Mouse (Mus musculus) neural tube, postnatal 0 days (tissue): ENCODE results near the gene Sac3d1. TPM values are rescaled to one million over a fixed set of nuclear protein-coding genes. Genes with fewer than 3 reads are reported as not detected.

Experiments used
- polyA plus RNA-seq: library from polyadenylated mRNA; unstranded; fragments of >200 nt; fragmentation: Nextera tagmentation; extraction: Ambion mirVana; gene quantifications from 2 replicates; pipeline ENCODE4 v1.2.1, GENCODE M21; 2015

Sac3d1 gene
- 53.9 and 58.0 TPM in 2 replicates for polyA plus RNA-seq

DNA sequence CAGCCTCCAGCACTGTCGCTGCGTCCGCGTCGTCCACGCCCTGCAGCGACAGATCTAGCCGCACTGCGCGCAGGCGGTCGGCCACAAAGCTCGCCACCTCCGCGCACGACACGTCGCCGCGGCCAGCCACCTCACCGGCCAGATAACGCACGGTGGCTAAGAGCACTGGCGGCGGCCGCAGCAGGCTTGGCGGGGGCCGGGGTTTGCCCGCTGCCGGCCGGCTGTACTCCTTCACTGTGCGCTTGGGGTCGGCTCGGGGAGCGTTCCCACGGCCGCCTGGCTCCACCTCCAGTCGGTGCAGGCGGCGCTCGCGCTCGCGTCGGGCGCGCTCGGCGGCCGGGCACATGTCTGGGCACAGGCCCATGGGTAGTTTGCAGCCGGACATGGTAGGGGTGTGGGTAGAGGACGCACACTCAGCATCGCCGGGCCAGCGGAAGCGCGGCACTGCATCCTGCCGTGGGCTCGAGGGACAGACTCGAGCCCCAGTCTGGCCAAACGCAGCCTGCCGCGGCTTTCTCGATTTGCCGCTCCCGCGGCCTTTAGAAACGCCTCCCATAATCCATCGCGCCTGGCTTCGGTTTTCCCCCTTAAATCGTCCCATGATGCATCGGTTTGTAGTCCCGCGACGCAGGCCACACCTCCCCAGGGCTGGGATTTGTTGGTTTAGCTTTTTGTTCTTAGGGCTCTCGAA lies at the start of gene Sac3d1:
Gene Sac3d1, minus strand, starts transcription at position 665 of the 691 bp plus-strand sequence.

DNA sequence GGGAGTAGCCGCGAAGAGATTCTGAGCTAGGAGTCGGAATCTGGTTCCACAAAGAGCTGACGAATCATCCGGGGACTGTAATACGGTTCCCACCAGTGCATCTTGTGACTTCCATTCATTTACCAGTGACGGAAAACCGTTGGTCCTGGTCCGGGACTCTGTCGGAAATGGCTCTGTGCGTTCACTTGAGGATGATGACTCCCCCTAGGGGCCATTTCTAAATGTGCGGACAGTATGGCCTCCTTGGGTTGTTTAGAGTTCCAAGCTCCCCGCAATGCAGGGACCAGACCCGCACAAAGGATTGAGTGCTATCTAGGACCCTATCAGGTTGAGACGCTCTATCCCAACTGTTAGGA lies 22.9 kb upstream of the Sac3d1 start, which contains the start of gene Arl2:
Gene Arl2, minus strand, starts transcription at position 155 of the 356 bp plus-strand sequence.

DNA sequence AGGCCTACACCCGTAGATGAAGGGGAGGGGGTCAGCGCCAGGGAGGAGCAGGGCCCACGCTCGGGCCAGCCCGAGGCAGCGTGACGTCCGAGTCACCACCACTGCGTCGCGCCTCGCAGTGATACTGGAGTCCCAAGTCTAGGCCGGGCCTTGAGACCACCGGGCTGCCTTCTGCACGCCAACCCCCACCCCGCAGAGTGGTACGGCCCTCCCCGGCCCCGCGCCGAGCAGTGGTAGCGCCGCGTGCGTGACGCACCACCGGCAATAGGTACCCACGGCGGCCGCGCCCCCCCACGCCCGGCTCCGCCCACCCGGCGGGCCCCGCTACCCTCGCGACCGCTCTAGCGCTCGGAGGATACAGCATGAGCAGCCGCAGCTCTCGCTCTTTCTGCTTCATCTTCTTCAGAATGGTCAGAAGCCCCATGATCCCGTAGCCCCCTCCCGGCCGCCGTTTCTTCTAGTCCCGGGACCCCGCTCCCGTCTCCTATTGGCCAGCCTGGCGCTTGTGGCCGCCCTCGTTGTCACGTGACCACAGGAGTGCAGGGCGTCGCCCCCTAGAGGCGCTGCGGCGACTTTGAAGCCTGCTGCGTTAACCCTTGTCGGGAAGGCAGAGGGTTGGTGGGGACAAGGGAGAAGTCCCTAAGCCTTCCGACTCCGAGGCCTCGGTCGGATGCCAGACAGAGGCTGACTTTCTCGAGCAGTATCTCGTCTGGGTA lies 22.4 kb upstream of the Sac3d1 start, which contains the start of gene Batf2:
Gene Batf2, plus strand, starts transcription at position 306 of the 716 bp plus-strand sequence.

DNA sequence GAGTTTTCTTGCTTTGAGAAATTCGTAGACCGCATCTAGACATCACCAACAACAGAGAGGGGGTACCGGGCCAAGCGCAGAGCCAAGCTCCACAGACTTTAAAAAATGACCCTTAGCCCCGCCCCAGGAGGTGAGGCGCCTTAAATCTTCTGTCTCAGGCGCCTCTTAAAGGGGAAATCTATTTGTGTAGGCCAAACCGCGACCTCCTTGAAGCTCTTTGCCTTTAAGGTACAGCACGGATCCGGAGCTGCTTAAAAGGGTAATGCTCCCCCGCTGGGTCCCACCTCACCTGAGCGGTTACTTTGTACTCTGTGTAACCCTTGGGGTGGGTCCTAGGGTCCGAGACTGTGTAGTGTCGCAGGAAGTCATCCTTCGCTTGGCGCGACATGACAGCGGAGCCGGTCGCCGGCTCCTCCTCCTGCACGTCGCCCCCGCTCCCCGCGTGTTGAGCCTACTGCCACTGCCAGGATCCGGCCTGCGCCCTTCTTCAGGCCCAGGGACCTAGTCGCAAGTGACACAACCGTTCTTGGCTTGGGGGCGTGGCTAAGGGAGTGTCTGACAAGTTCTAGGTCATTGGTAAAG lies 9.4 kb upstream of the Sac3d1 start, which contains the start of gene Snx15:
Gene Snx15, minus strand, starts transcription at position 545 of the 582 bp plus-strand sequence.

DNA sequence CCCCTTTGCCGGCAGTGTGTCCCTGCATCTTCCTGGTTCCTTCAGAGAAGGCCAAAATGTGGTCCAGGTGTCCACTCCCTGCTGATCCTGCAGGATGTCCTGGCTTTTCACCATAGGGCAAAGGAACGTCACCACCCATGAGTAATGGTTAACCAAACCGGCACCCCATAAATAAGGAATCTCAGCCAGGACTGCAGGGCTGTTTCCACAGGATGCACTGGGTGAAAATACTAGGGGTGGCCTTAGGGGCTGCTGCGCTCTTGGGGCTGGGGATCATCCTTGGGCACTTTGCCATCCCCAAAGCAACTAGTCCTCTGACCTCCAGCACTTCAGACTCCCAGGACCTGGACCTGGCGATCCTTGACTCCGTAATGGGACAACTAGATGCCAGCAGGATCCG lies 12.9 kb downstream of the Sac3d1 start, which contains the start of gene Naaladl1:
Gene Naaladl1, plus strand, starts transcription at position 197 of the 400 bp plus-strand sequence.

DNA sequence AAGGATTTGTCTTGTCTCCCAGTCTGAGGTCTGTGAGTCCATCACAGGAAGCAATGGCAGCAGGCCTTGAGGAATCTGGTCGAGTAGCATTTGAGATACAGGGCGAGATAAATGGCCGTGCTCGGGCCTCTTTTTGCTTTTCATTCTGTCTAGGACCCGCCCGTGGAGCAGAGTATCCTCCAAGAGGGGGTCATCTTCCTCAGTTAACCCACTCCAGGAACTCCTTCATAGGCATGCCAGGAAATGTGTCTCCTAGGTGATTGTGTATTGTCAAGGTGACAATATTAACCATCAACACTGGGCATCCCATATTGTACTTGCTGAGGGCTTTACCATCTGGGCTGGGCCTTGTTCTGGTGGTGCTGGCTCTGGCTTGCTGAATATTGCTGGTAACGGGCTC lies 24.3 kb downstream of the Sac3d1 start, which contains the start of gene AC131692.1:
Gene AC131692.1, plus strand, starts transcription at position 301 of the 400 bp plus-strand sequence.

DNA sequence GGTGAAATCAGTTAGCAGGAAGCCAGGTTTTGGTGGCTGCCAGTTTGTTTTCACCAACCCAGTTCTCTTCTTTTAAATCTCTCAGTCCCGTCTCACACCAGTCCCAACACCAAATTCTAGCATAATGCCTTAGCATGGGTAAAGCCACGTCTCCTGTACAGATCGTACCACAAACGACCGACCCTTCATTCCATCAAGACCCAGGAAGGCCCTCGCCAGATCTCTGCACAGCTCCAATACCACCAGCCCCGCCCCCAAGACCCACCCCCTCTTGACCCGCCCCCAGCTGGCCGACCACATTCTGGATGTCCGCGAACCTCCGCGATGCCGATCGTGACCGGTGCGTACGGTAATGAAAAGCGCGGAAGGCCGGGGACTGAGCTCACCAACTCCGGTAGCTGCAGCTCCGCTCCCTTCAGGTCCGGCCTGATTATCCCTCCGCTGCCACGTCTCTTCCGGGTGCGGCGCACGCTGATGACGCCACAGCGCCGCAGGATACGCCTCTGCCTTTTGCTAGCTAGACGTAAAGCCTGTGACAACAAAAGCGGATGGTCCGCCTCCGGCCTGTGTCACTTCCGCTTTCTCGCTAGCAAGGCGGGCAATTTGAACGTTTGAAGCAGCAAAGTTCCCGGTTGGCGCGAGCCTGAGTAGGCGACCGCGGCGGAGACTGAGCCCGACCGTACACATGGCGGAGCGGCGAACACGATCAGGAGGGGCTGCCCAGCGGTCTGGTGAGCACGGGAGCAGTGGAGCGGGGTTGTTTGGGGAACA lies 33.8 kb downstream of the Sac3d1 start, which contains the start of the genes Zfpl1 and Cdca5:
Gene Zfpl1, minus strand, starts transcription at position 479 of the 771 bp plus-strand sequence.
Gene Cdca5, plus strand, starts transcription at position 506 of the 771 bp plus-strand sequence.

DNA sequence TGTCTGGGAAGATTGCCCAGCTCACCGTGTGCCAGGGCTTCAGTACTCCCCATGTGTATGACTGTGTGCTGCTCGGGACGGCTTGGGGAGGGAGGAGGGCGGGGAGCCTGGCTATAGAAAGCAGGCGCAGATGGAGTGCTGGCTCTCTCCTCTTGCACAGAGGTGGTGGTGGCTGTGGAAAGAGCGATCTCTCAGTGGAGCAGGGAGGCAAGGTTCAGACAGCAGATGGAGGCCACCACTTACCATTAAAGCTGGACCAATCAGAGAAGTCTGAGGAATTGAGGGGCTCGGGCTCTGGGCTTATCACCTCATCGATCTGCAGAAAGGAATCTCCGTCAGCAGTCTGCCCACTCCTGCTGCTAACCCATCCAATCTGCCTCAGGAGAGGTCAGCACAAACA lies 36.3 kb downstream of the Sac3d1 start, which contains the start of gene Gm28374:
Gene Gm28374, minus strand, starts transcription at position 101 of the 400 bp plus-strand sequence.

DNA sequence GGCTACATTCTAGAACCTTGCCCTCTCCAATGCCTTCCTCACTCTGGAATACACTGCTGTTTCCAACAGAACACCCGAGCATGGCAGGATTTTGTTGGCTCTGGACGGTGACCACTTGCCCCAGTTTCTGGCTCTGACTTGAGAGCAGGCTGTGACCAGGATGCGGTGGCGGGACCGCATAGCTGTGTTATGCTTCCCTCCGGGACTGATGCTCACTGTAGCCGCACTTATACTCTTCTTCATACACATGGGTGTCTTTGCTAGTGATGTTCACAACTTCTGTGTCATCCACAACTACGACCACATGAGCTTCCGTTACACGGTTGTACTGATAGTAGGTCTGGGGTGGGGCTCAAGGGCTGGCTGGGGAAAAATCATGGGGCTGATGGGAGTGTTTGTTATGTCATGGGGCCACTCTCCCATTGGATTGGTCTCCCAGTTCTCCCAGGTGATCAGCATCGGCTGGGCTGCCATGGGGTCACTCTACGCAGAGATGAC lies 38.4 kb downstream of the Sac3d1 start, which contains the start of gene Tmem262:
Gene Tmem262, plus strand, starts transcription at position 51 of the 498 bp plus-strand sequence.

DNA sequence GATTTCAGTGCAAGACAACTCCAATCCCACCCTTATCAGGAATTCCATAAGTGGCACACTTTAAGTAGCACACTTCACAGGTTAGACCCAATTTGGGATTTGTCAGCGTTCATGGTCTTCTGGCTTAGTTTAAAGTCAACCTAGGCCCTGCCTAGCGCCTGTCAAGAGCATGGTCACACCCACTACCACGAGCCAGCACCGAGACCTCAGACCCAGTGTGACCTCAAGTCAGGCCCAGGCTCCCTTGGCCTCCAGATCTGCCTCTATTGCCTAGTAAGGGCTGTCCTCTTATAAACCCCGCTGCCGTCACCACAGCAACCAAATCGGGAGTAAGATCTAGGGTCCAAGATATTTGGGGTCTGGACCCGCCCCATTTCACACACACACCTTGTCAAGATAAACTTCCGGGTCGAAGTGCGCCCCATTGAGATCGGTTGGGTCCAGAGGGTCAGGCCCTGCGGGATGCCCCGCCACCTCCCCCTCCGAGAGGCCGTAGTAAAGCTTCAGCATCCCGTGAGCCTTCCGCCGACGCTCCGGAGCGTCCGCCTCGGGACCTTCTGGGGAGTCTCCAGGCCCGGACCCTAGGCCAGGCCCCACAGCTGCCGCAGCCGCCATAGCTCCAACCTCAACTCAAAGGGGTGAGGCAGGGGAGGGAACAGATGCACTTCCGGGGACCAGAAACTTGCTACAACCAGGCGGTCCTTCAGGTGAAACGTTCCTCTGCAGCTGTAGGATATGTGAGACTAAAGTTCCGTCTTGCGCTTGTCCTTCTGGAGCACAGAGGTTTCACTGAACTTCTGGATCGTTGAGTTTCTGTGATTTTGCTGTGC lies 41.7 kb downstream of the Sac3d1 start, which contains the start of gene Vps51:
Gene Vps51, minus strand, starts transcription at position 668 of the 830 bp plus-strand sequence.

DNA sequence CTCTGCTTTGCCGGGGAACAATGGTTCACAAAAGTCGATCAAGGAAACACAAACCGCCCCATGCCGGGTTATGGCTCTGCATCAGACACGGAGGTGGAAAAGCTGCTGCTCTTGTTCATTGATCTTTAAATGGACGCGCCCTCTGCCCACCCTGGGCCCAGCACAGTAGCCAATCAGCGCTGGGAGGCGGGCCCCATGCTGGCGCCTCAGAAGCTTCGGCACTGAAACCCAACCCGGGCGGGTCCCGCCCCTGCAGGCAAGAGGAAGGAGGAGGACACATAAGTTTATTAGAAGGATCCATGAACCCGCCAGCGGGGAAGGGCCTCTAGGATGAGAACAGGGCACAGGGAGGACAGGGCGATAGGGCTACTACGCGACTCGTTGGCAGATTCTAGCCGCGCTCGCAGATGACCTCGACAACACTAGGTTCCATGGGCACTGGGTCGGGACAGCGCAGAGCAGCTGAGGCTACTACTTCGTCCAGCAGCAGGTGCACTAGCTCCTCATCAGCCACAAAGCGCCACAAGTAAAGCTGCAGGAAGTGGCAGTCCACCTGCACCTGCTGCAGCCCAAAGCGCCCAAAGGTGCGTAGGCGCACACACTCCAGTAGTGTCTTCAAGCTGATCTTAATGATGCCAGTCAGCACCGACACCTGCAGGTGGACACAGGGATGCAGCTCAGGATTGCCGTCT lies 50.6 kb downstream of the Sac3d1 start, which contains the start of gene Tm7sf2:
Gene Tm7sf2, minus strand, starts transcription at position 650 of the 692 bp plus-strand sequence.

Other genes with a start within 250 kb of the Sac3d1 start
- gene Frmd8, start 243.4 kb downstream of the Sac3d1 start, polyA plus RNA-seq, result 12.2 and 12.5 TPM in 2 replicates
- gene Slc25a45, start 240.8 kb downstream of the Sac3d1 start, polyA plus RNA-seq, result 2.9 TPM in 2 replicates
- gene Tigd3, start 224.5 kb downstream of the Sac3d1 start, polyA plus RNA-seq, result 6.3 and 8.0 TPM in 2 replicates
- 49.1 and 55.8 TPM in 2 replicates for gene Dpf2, start 205.6 kb downstream of the Sac3d1 start, polyA plus RNA-seq
- gene Cdc42ep2, start 193.8 kb downstream of the Sac3d1 start, polyA plus RNA-seq, result 18.7 and 21.8 TPM in 2 replicates
- 15.5 and 17.6 TPM in 2 replicates for gene Pola2, start 154.4 kb downstream of the Sac3d1 start, polyA plus RNA-seq
- not detected in 2 replicates for gene Slc22a20, start 132.5 kb downstream of the Sac3d1 start, polyA plus RNA-seq
- gene Capn1, start 102.8 kb downstream of the Sac3d1 start, polyA plus RNA-seq, result 5.2 and 5.8 TPM in 2 replicates
- gene Syvn1, start 72.1 kb downstream of the Sac3d1 start, polyA plus RNA-seq, result 28.0 and 31.6 TPM in 2 replicates
- 51.3 and 60.2 TPM in 2 replicates for gene Mrpl49, start 60.9 kb downstream of the Sac3d1 start, polyA plus RNA-seq
- 603 and 680 TPM in 2 replicates for gene Fau, start 60.8 kb downstream of the Sac3d1 start, polyA plus RNA-seq
- 44.4 and 45.4 TPM in 2 replicates for gene Znhit2, start 57.5 kb downstream of the Sac3d1 start, polyA plus RNA-seq
- gene Tm7sf2, start 50.3 kb downstream of the Sac3d1 start, polyA plus RNA-seq, result 53.5 and 57.5 TPM in 2 replicates
- gene Vps51, start 41.4 kb downstream of the Sac3d1 start, polyA plus RNA-seq, result 76.7 and 77.3 TPM in 2 replicates
- not detected in 2 replicates for gene Tmem262, start 38.6 kb downstream of the Sac3d1 start, polyA plus RNA-seq
- 0.75 TPM in 1 of 2 replicates, not detected in the other for gene Gm28374, start 36.4 kb downstream of the Sac3d1 start, polyA plus RNA-seq
- gene Zfpl1, start 33.7 kb downstream of the Sac3d1 start, polyA plus RNA-seq, result 75.3 and 75.4 TPM in 2 replicates
- 2.8 and 3.1 TPM in 2 replicates for gene Cdca5, start 33.7 kb downstream of the Sac3d1 start, polyA plus RNA-seq
- not detected in 2 replicates for gene AC131692.1, start 24.2 kb downstream of the Sac3d1 start, polyA plus RNA-seq
- 0.27 TPM in 2 replicates for gene Naaladl1, start 12.9 kb downstream of the Sac3d1 start, polyA plus RNA-seq
- 51.8 and 61.0 TPM in 2 replicates for gene Snx15, start 9.7 kb upstream of the Sac3d1 start, polyA plus RNA-seq
- 0.18 TPM in 1 of 2 replicates, not detected in the other for gene Batf2, start 22.3 kb upstream of the Sac3d1 start, polyA plus RNA-seq
- 163 TPM in 2 replicates for gene Arl2, start 22.9 kb upstream of the Sac3d1 start, polyA plus RNA-seq
- gene Majin, start 65.7 kb upstream of the Sac3d1 start, polyA plus RNA-seq, result not detected in 2 replicates
- gene Gpha2, start 107.7 kb upstream of the Sac3d1 start, polyA plus RNA-seq, result 0.67 and 0.69 TPM in 2 replicates
- gene Ppp2r5b, start 117.2 kb upstream of the Sac3d1 start, polyA plus RNA-seq, result 150 and 175 TPM in 2 replicates
- 8.0 and 12.7 TPM in 2 replicates for gene Atg2a, start 123.0 kb upstream of the Sac3d1 start, polyA plus RNA-seq
- gene Ehd1, start 158.1 kb upstream of the Sac3d1 start, polyA plus RNA-seq, result 66.0 and 70.7 TPM in 2 replicates
- 0.28 and 0.34 TPM in 2 replicates for gene Cdc42bpg, start 187.8 kb upstream of the Sac3d1 start, polyA plus RNA-seq
- gene Men1, start 216.3 kb upstream of the Sac3d1 start, polyA plus RNA-seq, result 56.2 and 63.5 TPM in 2 replicates
- 22.5 and 32.9 TPM in 2 replicates for gene Map4k2, start 222.5 kb upstream of the Sac3d1 start, polyA plus RNA-seq
- 66.5 and 74.7 TPM in 2 replicates for gene Sf1, start 245.0 kb upstream of the Sac3d1 start, polyA plus RNA-seq